Mouse (Mus musculus): ENCODE data around the gene Cyp4a30b. TPM values are rescaled to one million over a fixed set of nuclear protein-coding genes. Genes with fewer than 3 reads are reported as not detected.
A peak's percentile ranks its signal among the peaks of the same experiment; 100 is the strongest.
"Not testable (repeated sequence)": the region's sequence is repeated elsewhere in the genome, so short reads cannot be mapped to it uniquely, and the experiment has no call there.

Cyp4a30b gene
- polyA plus RNA-seq (2016; fragmentation: Nextera tagmentation; extraction: Ambion mirVana) = not detected in 2 replicates

DNA sequence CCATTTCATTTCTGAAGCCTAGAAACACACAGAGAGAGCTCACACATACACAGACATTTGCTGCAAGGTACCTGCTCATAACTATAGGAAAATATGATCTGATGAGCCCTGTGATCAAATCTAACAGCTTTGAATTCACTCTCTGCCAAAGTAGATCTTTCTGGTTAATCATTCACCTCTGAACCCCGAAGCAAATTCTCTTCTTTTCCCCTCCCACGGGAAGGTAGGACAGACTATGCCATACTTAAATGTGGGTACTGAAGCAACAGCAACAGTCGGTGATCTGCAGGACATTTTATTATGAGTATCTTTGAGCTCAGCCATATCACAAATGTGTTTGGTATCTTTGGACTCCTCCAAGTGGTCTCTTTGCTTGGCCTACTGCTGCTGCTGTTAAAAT, at the start of gene Cyp4a30b:
Gene Cyp4a30b (plus strand): TSS at position 301 of the 400 bp plus-strand sequence.
- Histone ChIP-seq H3K27me3 (ENCODE audit: insufficient read depth, poor library complexity, severe bottlenecking) (no peaks in the 10 kb centered on the region), H3K36me3 (no peaks in the 10 kb centered on the region), H3K4me1 (no peaks in the 10 kb centered on the region), H3K27ac (no peak within 1 kb of the TSS), H3K4me3 (no peak within 1 kb of the TSS), H3K9me3 (no peaks in the 10 kb centered on the region)
- DNase-seq (ENCODE audit: low spot score) = no peak
- 71% methylated on average over 3 of the region's 3 CpGs for WGBS

DNA sequence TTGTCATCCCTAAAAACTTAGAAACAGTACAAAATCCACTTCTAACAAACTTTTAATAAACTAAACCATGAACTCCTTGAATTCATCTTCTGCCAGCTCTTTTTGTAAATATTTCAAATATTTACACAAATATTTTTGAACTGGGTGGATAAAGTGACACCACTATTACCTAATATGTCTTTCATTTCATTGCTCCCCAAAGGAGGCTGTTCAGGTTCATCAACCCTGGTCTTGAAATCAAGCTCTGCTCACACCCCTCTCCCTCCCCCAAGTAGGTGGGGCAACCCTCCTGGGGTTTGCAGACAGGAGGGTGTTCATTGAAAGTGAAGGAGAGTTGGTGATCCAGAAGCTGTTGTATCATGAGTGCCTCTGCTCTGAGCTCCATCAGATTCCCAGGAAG, 41.1 kb upstream of the Cyp4a30b start, which contains the start of gene Cyp4a12b:
Gene Cyp4a12b (plus strand): TSS at position 301 of the 400 bp plus-strand sequence.
- H3K27ac ChIP-seq; H3K4me3 ChIP-seq; DNase-seq (ENCODE audit: low spot score); H3K36me3 ChIP-seq; H3K27me3 ChIP-seq (ENCODE audit: insufficient read depth, poor library complexity, severe bottlenecking); H3K9me3 ChIP-seq; H3K4me1 ChIP-seq: not testable (repeated sequence)

DNA sequence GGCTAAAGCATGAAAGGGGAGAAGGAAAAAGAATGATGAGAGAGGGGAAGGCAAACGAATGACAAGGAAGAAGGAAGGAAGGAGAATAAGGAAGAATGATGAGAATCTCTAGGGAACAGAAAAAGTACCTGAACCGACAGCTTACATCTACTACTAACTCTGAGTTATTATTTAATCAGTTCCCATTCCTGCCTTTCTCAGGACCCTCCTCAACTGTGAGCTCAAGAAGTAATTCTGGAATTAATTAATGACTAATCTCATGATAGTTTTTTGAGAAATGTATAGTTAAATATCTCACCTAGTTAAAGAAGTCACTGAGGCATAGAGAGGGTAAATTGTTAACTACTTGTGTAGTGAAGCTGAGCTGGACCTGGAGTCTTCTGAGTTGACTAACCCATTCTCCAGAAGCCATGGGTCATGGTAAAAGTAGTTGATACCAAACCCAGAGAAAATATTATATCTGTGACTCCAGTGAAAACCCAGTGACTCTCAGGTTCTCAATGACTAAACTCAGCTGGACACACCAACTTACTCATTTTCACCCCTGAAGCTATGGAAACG, 1.7 kb upstream of the Cyp4a30b start:
- no peak for DNase-seq (ENCODE audit: low spot score)
- H3K4me3 ChIP-seq = no peak overlapping the region

DNA sequence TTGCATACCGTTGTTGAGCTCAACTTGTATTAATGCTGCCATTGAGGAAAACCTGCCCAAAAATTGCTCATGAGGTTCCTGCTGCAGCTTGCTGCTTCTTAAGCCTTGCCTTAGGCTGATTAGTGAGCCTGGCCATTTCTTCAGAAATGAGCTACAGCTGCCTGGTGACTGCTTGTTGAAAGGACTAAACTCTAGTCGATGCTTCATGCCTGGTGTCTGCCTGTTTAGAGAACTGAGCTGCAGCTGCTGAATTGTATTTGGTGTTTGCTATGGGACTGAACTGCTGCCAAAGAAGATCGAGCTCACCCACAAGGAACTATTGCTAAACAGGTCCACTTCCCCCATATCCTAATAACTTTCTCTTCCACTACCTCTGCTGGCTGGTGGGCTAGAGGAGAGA, 21.2 kb downstream of the Cyp4a30b start:
- not testable (repeated sequence) for H3K36me3 ChIP-seq; H3K4me1 ChIP-seq; H3K9me3 ChIP-seq; DNase-seq (ENCODE audit: low spot score); H3K4me3 ChIP-seq; H3K27me3 ChIP-seq (ENCODE audit: insufficient read depth, poor library complexity, severe bottlenecking); H3K27ac ChIP-seq
- WGBS = 76% methylated on average over 3 of the region's 3 CpGs

More for the DNA sequence above, 1.7 kb upstream of the Cyp4a30b start:
- H3K4me1 ChIP-seq = no peaks in the 10 kb centered on the region
- WGBS = 63% methylated on average over 3 of the region's 3 CpGs
- H3K27ac ChIP-seq = no peak overlapping the region
- H3K9me3 ChIP-seq = no peaks in the 10 kb centered on the region
- no peaks in the 10 kb centered on the region for H3K27me3 ChIP-seq (ENCODE audit: insufficient read depth, poor library complexity, severe bottlenecking)
- H3K36me3 ChIP-seq = no peaks in the 10 kb centered on the region

DNA sequence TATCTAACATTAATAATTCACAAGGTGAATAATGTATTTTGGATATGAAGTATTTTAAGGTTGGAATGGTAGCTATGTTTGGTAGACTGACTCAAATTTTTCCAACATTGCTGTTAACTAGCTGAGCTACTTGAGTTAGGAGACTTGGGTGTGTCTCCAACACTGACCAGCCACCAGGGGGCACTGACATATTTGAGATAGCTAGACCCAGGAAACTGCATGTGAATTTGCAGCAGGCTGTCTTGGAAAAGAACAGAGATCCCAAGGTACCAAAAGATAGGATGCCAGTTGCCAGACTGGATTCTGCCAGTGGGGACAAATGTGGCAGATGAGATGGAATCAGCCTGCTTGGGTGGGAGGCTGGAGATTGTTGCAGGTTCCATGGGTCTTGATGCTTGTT, 23.6 kb downstream of the Cyp4a30b start:
- H3K27me3 ChIP-seq (ENCODE audit: insufficient read depth, poor library complexity, severe bottlenecking); H3K4me1 ChIP-seq; H3K4me3 ChIP-seq; H3K27ac ChIP-seq; DNase-seq (ENCODE audit: low spot score); H3K9me3 ChIP-seq; H3K36me3 ChIP-seq: not testable (repeated sequence)

DNA sequence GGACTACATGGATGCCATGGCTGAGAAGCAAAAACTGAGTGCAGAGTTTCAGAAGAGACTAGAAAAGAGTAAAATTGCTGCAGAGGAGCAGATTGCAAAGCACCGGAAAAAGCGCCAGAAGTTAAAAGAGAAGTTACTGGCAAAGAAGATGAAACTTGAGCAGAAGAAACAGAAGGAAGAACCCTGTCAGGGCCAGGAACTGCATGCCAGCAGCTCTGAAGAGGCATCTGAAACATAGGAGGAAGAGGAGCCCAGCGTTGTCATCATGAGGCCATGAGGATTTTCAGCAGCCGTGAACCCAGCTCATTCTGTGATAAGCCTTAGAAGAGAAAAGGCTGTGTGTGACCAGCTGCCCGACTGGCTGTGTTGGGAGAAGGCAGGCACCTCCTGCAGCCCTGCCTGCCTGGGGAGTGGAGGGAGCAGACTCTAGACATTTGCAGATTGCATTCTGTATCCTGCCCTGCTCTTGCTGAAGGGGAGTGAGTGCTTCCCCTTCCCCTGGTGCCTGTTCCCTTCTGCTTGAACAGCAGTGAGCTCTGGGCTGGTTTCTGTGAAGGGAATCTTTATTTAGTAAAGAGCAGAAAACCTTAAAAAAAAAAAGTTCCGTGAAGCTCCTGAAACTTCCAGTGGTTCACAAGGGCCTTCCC, 28.7 kb downstream of the Cyp4a30b start:
- H3K36me3 ChIP-seq = no peaks in the 10 kb centered on the region
- H3K27ac ChIP-seq = no peak overlapping the region
- no peak overlapping the region for H3K4me3 ChIP-seq
- no peaks in the 10 kb centered on the region for H3K9me3 ChIP-seq
- no peaks in the 10 kb centered on the region for H3K4me1 ChIP-seq
- WGBS = 60% methylated on average over 6 of the region's 6 CpGs
- no peaks in the 10 kb centered on the region for H3K27me3 ChIP-seq (ENCODE audit: insufficient read depth, poor library complexity, severe bottlenecking)
- DNase-seq (ENCODE audit: low spot score) = no peak

DNA sequence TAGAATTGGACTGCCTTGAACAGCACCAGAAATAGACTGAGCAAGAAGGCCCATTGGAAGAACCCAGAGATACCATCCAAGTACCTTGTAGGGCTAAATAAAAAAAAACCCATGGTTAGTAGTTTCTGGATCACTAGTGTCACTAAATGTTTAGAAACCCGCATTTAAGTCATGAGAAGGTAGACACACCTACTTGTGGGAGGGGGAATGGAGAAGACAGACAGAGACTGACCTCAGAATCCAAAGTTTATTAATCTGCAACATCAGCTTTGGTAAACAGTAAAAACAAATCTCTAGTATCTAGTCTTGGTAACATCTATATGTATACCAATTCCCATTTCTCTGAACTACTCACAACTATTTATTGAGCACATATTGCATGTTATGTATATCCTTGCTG, 43.6 kb downstream of the Cyp4a30b start, which contains the start of gene Cyp4a14:
Gene Cyp4a14 (minus strand): TSS at position 142 of the 400 bp plus-strand sequence.
- H3K4me1 ChIP-seq = no peaks in the 10 kb centered on the region
- WGBS = 73% methylated on average over 1 of the region's 1 CpGs
- no peak for DNase-seq (ENCODE audit: low spot score)
- no peak within 1 kb of the TSS for H3K27ac ChIP-seq
- H3K27me3 ChIP-seq (ENCODE audit: insufficient read depth, poor library complexity, severe bottlenecking) = no peaks in the 10 kb centered on the region
- no peaks in the 10 kb centered on the region for H3K9me3 ChIP-seq
- no peaks in the 10 kb centered on the region for H3K36me3 ChIP-seq
- no peak within 1 kb of the TSS for H3K4me3 ChIP-seq

DNA sequence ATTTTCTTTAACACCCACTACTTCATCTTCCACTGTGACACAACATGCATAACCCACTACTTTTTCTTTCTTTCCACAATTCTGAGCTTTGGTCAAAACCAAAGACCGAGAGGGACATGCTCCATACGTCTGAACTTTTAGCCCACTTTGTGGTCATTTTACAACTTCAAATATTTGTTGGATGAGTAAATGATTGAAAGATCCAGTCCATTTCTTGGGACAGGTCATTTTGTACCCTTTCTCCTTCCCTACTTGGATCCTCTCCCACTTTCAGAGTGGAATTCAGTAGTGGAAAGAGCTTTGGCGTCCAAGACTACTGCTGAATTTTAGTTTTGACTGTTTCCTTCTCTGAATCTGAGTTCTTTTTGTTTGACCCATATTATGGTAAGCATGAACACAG, 45.1 kb downstream of the Cyp4a30b start:
- whole genome bisulfite sequencing = 85% methylated on average over 3 of the region's 3 CpGs
- Histone ChIP-seq H3K9me3 (no peaks in the 10 kb centered on the region), H3K4me1 (no peaks in the 10 kb centered on the region), H3K27ac (no peak overlapping the region), H3K36me3 (no peaks in the 10 kb centered on the region), H3K4me3 (no peak overlapping the region), H3K27me3 (ENCODE audit: insufficient read depth, poor library complexity, severe bottlenecking) (no peaks in the 10 kb centered on the region)
- no peak for DNase-seq (ENCODE audit: low spot score)

DNA sequence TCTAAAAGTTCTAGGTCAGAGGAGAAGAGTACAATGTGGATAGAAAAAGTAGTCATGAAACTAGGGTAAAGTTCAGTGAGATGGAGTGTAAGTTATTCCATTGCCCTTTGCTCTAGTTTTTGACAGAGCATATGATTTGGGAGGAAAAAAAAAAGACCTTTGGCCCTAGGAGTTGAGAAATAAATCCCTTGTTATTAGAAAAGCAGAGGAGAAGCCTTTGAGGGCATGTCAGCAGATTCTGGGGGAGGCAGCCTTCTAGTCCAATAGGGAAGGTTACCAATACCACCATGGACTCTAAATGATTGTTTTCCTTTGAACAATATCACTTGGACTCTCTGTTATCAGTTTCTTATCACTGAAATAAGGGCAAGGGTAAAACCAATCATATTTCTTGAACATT, 61.6 kb downstream of the Cyp4a30b start:
- DNase-seq (ENCODE audit: low spot score); H3K9me3 ChIP-seq; H3K27me3 ChIP-seq (ENCODE audit: insufficient read depth, poor library complexity, severe bottlenecking); H3K36me3 ChIP-seq; H3K27ac ChIP-seq; H3K4me3 ChIP-seq; H3K4me1 ChIP-seq: not testable (repeated sequence)

DNA sequence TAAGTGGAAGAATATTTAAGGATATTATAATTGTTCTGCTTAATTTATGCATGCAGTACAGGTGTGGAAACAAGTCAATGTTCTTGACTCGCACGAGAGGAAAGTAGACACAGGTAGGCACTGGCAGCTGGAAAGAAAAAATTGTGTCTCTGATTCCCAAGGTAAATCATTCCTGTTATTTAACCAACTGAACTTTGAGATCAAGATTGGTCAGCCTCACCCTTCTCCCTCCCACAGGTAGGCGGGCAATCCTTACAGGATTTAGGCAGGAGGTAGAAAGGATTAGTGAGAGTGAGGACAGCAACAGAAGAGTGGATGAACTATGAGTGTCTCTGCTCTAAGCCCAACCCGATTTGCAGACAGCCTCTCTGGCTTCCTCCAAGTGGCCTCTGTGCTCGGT, 65.6 kb downstream of the Cyp4a30b start, which contains the start of gene Cyp4a10:
Gene Cyp4a10 (plus strand): TSS at position 265 of the 400 bp plus-strand sequence.
- not testable (repeated sequence) for H3K9me3 ChIP-seq; H3K27ac ChIP-seq; H3K4me1 ChIP-seq; H3K27me3 ChIP-seq (ENCODE audit: insufficient read depth, poor library complexity, severe bottlenecking); H3K4me3 ChIP-seq; H3K36me3 ChIP-seq
- WGBS = 70% methylated on average over 5 of the region's 5 CpGs
- peak; percentile 7 for DNase-seq (ENCODE audit: low spot score)

DNA sequence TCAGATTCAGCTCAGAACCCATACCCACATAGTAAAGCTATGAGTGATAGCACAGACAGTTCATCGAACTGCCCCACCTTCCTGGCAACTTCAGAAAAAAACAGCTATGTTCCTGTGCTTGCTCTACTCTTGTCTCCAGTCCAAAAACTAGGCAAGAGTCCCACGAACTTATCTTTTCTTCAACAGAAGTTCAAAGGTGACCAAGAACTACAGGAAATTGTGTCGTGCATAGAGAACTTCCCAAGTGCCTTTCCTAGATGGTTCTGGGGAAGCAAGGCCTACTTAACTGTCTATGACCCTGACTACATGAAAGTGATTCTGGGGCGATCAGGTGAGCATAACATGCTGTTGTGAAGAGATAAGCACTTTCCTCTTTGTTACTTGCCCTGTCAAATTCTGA, 67.0 kb downstream of the Cyp4a30b start:
- Histone ChIP-seq H3K36me3 (no peaks in the 10 kb centered on the region), H3K27me3 (ENCODE audit: insufficient read depth, poor library complexity, severe bottlenecking) (no peaks in the 10 kb centered on the region), H3K9me3 (no peaks in the 10 kb centered on the region), H3K4me1 (no peaks in the 10 kb centered on the region), H3K4me3 (no peak overlapping the region), H3K27ac (no peak overlapping the region)
- WGBS = 60% methylated on average over 4 of the region's 4 CpGs
- DNase-seq (ENCODE audit: low spot score) = peak; percentile 39

All from heart, embryonic 10.5 days (tissue).